Mouse (Mus musculus) bone marrow macrophage, adult 2 months (primary cell): ENCODE results near the gene Tango6.

Experiments used
- CTCF ChIP-seq: IDR thresholded peaks from 2 replicates; pipeline ENCODE4 v1.5.1; 2012; ENCODE audit warnings: low read depth, mild to moderate bottlenecking, low read length, moderate library complexity
- POLR2A ChIP-seq: IDR thresholded peaks from 2 replicates; pipeline ENCODE4 v1.6.1; 2012; ENCODE audit warnings: mild to moderate bottlenecking, low read depth, low read length, borderline replicate concordance

GRCm38 (mm10) chr8:106643100-106643499, 39.8 kb upstream of the Tango6 start:
- TF ChIP-seq CTCF (no peak), POLR2A (no peak)
